Mouse (Mus musculus): ENCODE measurements at regions not wholly inside any gene's neighbourhood (a gene's known extent, or its start where the extent isn't known, plus 50 kb on each side); places are given as distances from the start of the nearest gene placed in this dataset.
A peak's percentile ranks its signal among the peaks of the same experiment; 100 is the strongest.

DNA sequence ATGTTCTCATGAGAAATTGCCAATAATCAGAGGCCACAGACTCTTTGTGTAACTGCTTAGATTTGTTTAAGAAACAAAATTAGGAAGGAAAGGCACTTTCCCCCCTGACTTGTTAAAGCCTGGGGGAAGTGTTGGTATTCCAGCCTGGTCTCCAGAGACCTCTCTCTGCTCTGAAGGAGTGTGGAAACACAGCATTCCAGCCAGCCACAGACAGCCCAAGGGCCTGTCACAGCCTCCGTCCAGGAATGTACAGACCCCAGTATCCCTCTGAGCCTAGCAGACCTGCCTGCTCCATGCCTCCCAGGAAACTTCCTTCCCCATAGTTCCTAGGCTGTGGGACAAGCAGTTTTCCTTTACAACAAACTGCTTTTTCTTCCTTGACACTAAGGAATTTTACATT lies 128.0 kb downstream of the Rybp start:
- H3K4me2 ChIP-seq (ENCODE audit: low read depth): no peak overlapping the region
- no peaks in the 10 kb centered on the region for H3K27me3 ChIP-seq (ENCODE audit: control insufficient read depth, insufficient read depth, insufficient read length)
- no peaks in the 10 kb centered on the region for H3K79me2 ChIP-seq (ENCODE audit: control insufficient read depth, insufficient read depth)
- no peak overlapping the region for H3ac ChIP-seq (ENCODE audit: control insufficient read depth, insufficient read length)
- no peak for TF ChIP-seq POLR2AphosphoS2 (IDR thresholded peaks at IDR 0.05; ENCODE audit: insufficient read length, low read depth)
- TF ChIP-seq SRF (IDR thresholded peaks at IDR 0.05; ENCODE audit: control insufficient read depth, insufficient read length, low read depth): no peak
- no peaks in the 10 kb centered on the region for H3K36me3 ChIP-seq (ENCODE audit: control insufficient read depth, insufficient read depth)
- H3K4me3 ChIP-seq: no peak overlapping the region

DNA sequence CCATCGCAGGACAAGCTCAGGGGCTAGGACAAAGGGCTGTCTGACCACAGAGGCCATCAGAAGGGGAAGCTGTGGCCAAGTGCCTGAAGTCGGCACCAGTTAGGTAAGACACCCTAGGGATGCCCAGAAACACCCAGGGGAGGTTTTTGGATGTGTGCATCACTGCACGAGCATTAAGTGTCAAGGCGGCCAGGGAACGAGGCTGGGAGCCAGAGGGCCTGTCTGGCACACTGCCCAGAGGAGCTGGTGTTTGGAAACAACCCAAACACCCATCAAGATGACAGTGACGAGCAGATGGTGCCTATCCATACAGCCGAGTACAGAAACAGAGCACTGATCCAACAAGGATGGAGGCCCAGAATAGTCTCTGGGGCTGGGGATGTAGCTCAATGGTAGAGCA lies 130.0 kb downstream of the Rybp start:
- no peak for TF ChIP-seq E2F4 (IDR thresholded peaks at IDR 0.05; ENCODE audit: insufficient read depth)
- TF ChIP-seq MYOG (IDR thresholded peaks at IDR 0.05; ENCODE audit: control insufficient read depth in 1 of 3, insufficient read depth in 1 of 3, insufficient read length in 2 of 3, low read depth in 2 of 3): peak in 1 of 3 experiments; percentile 46
- no peak for TF ChIP-seq POLR2AphosphoS2 (IDR thresholded peaks at IDR 0.05; ENCODE audit: insufficient read length, low read depth)
- TF ChIP-seq MYOD1 (IDR thresholded peaks at IDR 0.05; ENCODE audit: control insufficient read depth in 1 of 3, insufficient read length in 2 of 3, low read depth in 2 of 3): peak; percentile 29 to 91 (median 91)
- peak; percentile 5 for TF ChIP-seq TCF12 (IDR thresholded peaks at IDR 0.05; ENCODE audit: insufficient read depth, poor library complexity, severe bottlenecking)
- no peaks in the 10 kb centered on the region for H3K79me2 ChIP-seq (ENCODE audit: control insufficient read depth, insufficient read depth)
- H3K4me3 ChIP-seq: no peak overlapping the region
- H3K27me3 ChIP-seq (ENCODE audit: control insufficient read depth, insufficient read depth, insufficient read length): no peaks in the 10 kb centered on the region
- H3K36me3 ChIP-seq (ENCODE audit: control insufficient read depth, insufficient read depth): no peaks in the 10 kb centered on the region
- no peak overlapping the region for H3K4me2 ChIP-seq (ENCODE audit: low read depth)
- H3ac ChIP-seq (ENCODE audit: control insufficient read depth, insufficient read length): no peak overlapping the region

DNA sequence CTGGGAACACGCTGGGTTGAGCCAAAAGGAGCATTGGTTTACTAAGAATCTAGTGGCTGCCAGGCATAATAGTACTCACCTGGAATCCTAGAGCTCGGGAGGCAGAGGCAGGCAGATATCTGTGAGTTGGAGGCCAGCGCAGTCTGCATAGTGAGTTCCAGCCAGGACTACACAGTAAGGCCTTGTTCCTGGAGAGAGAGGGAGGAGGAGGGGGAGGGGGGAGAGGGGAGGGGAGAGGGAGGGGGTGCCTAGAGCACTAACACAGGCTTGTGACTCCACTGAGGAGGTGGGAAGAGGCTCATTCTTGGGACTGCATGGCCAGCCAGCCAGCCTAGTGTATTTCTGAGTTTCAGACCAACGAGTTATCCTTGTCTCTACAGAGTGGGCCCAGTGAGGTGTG lies 131.1 kb downstream of the Rybp start:
- no peak for TF ChIP-seq REST (IDR thresholded peaks at IDR 0.05; ENCODE audit: insufficient read depth, insufficient read length)
- TF ChIP-seq USF1 (IDR thresholded peaks at IDR 0.05; ENCODE audit: low read depth): no peak
- no peak for TF ChIP-seq TCF3 (IDR thresholded peaks at IDR 0.05; ENCODE audit: insufficient read length, low read depth)
- TF ChIP-seq E2F4 (IDR thresholded peaks at IDR 0.05; ENCODE audit: insufficient read depth): no peak
- TF ChIP-seq POLR2AphosphoS2 (IDR thresholded peaks at IDR 0.05; ENCODE audit: insufficient read length, low read depth): no peak
- TF ChIP-seq CEBPB (IDR thresholded peaks at IDR 0.05; ENCODE audit: insufficient read depth, poor library complexity, severe bottlenecking): no peak
- TF ChIP-seq MAX (IDR thresholded peaks at IDR 0.05; ENCODE audit: low read depth): no peak
- TF ChIP-seq POLR2A (IDR thresholded peaks at IDR 0.05; ENCODE audit: insufficient read length, low read depth): no peak
- no peak for TF ChIP-seq MYOG (IDR thresholded peaks at IDR 0.05; ENCODE audit: control insufficient read depth in 1 of 3, insufficient read depth in 1 of 3, insufficient read length in 2 of 3, low read depth in 2 of 3)
- TF ChIP-seq TCF12 (IDR thresholded peaks at IDR 0.05; ENCODE audit: insufficient read depth, poor library complexity, severe bottlenecking): no peak
- no peak for TF ChIP-seq MYOD1 (IDR thresholded peaks at IDR 0.05; ENCODE audit: control insufficient read depth in 1 of 3, insufficient read length in 2 of 3, low read depth in 2 of 3)
- no peak for TF ChIP-seq SRF (IDR thresholded peaks at IDR 0.05; ENCODE audit: control insufficient read depth, insufficient read length, low read depth)
- H3K4me2 ChIP-seq (ENCODE audit: low read depth): no peak overlapping the region
- H3K27me3 ChIP-seq (ENCODE audit: control insufficient read depth, insufficient read depth, insufficient read length): no peaks in the 10 kb centered on the region
- no peak overlapping the region for H3ac ChIP-seq (ENCODE audit: control insufficient read depth, insufficient read length)
- H3K79me2 ChIP-seq (ENCODE audit: control insufficient read depth, insufficient read depth): no peaks in the 10 kb centered on the region
- H3K36me3 ChIP-seq (ENCODE audit: control insufficient read depth, insufficient read depth): no peaks in the 10 kb centered on the region
- H3K4me3 ChIP-seq: no peak overlapping the region

DNA sequence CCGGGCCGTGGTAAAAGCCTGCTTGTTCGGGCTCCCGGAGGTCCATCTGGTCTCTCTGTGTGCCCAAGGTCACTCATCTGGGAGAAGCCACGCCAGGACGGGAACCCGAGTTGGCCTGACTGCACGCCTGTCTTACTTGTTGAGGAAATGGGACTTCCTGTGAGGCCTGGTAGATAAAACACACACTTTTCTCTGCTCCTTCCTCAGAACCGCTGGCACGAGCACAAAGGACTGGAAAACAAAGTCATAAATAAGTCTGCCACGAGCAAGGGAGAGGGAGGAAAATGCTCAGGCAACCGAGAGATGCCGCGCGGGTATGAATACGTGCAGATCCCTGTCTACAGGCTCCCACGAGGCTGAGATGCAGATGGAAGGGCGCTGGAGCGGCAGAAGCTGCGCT lies 131.6 kb downstream of the Rybp start:
- Histone ChIP-seq H3K4me2 (ENCODE audit: low read depth) (no peak overlapping the region), H3K36me3 (ENCODE audit: control insufficient read depth, insufficient read depth) (no peaks in the 10 kb centered on the region), H3K79me2 (ENCODE audit: control insufficient read depth, insufficient read depth) (no peaks in the 10 kb centered on the region), H3K4me3 (no peak overlapping the region), H3ac (ENCODE audit: control insufficient read depth, insufficient read length) (no peak overlapping the region), H3K27me3 (ENCODE audit: control insufficient read depth, insufficient read depth, insufficient read length) (no peaks in the 10 kb centered on the region)
- no peak for TF ChIP-seq CEBPB (IDR thresholded peaks at IDR 0.05; ENCODE audit: insufficient read depth, poor library complexity, severe bottlenecking)
- TF ChIP-seq TCF3 (IDR thresholded peaks at IDR 0.05; ENCODE audit: insufficient read length, low read depth): no peak
- no peak for TF ChIP-seq USF1 (IDR thresholded peaks at IDR 0.05; ENCODE audit: low read depth)
- TF ChIP-seq MYOD1 (IDR thresholded peaks at IDR 0.05; ENCODE audit: control insufficient read depth in 1 of 3, insufficient read length in 2 of 3, low read depth in 2 of 3): no peak
- no peak for TF ChIP-seq REST (IDR thresholded peaks at IDR 0.05; ENCODE audit: insufficient read depth, insufficient read length)
- TF ChIP-seq SRF (IDR thresholded peaks at IDR 0.05; ENCODE audit: control insufficient read depth, insufficient read length, low read depth): no peak
- TF ChIP-seq E2F4 (IDR thresholded peaks at IDR 0.05; ENCODE audit: insufficient read depth): no peak
- TF ChIP-seq MAX (IDR thresholded peaks at IDR 0.05; ENCODE audit: low read depth): no peak
- TF ChIP-seq POLR2A (IDR thresholded peaks at IDR 0.05; ENCODE audit: insufficient read length, low read depth): no peak

DNA sequence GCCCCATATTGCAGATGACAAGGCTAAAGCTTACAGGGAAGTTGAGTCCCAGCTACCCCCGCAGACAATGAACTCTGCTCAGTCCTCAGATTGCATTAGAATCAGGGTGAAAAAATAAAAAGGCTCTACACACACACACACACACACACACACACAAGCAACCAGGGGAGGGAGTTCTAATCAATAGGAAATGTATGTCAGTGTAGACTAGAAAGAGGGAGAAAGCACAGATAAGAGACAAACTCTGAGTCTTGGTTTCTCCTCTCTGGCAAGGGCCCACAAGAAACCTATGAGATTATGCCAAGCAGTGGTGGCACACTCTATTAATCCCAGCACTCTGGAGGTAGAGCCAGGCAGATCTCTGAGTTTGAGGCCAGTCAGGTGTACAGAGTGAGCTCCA lies 135.8 kb downstream of the Rybp start:
- Histone ChIP-seq H3K27me3 (ENCODE audit: control insufficient read depth, insufficient read depth, insufficient read length) (no peaks in the 10 kb centered on the region), H3K36me3 (ENCODE audit: control insufficient read depth, insufficient read depth) (no peaks in the 10 kb centered on the region), H3K4me3 (no peak overlapping the region), H3K79me2 (ENCODE audit: control insufficient read depth, insufficient read depth) (no peaks in the 10 kb centered on the region), H3K4me2 (ENCODE audit: low read depth) (no peak overlapping the region), H3ac (ENCODE audit: control insufficient read depth, insufficient read length) (no peak overlapping the region)
- no peak for TF ChIP-seq CEBPB (IDR thresholded peaks at IDR 0.05; ENCODE audit: insufficient read depth, poor library complexity, severe bottlenecking)
- no peak for TF ChIP-seq MYOG (IDR thresholded peaks at IDR 0.05; ENCODE audit: control insufficient read depth in 1 of 3, insufficient read depth in 1 of 3, insufficient read length in 2 of 3, low read depth in 2 of 3)
- TF ChIP-seq E2F4 (IDR thresholded peaks at IDR 0.05; ENCODE audit: insufficient read depth): no peak
- TF ChIP-seq MYOD1 (IDR thresholded peaks at IDR 0.05; ENCODE audit: control insufficient read depth in 1 of 3, insufficient read length in 2 of 3, low read depth in 2 of 3): no peak
- no peak for TF ChIP-seq TCF12 (IDR thresholded peaks at IDR 0.05; ENCODE audit: insufficient read depth, poor library complexity, severe bottlenecking)
- no peak for TF ChIP-seq TCF3 (IDR thresholded peaks at IDR 0.05; ENCODE audit: insufficient read length, low read depth)
- no peak for TF ChIP-seq USF1 (IDR thresholded peaks at IDR 0.05; ENCODE audit: low read depth)
- TF ChIP-seq SRF (IDR thresholded peaks at IDR 0.05; ENCODE audit: control insufficient read depth, insufficient read length, low read depth): no peak
- no peak for TF ChIP-seq POLR2AphosphoS2 (IDR thresholded peaks at IDR 0.05; ENCODE audit: insufficient read length, low read depth)
- TF ChIP-seq MAX (IDR thresholded peaks at IDR 0.05; ENCODE audit: low read depth): no peak
- no peak for TF ChIP-seq POLR2A (IDR thresholded peaks at IDR 0.05; ENCODE audit: insufficient read length, low read depth)
